Mouse (Mus musculus) brain, embryonic 14.5 days (tissue): ENCODE results near the gene Spata5.

Experiments used
- CTCF ChIP-seq: fragments of 200-500 bp; IDR thresholded peaks from 2 replicates; pipeline ENCODE4 v1.5.1; 2012; ENCODE audit warnings: inconsistent platforms, mild to moderate bottlenecking, moderate library complexity, borderline replicate concordance; ENCODE audit not compliant: insufficient read depth, insufficient read length; ENCODE audit errors: extremely low read depth
- POLR2A ChIP-seq: fragments of 200-500 bp; IDR thresholded peaks from 2 replicates; pipeline ENCODE4 v1.6.1; 2012; ENCODE audit warnings: mild to moderate bottlenecking, inconsistent platforms, borderline replicate concordance; ENCODE audit not compliant: poor library complexity, insufficient read depth, insufficient read length, severe bottlenecking; ENCODE audit errors: extremely low read depth

DNA sequence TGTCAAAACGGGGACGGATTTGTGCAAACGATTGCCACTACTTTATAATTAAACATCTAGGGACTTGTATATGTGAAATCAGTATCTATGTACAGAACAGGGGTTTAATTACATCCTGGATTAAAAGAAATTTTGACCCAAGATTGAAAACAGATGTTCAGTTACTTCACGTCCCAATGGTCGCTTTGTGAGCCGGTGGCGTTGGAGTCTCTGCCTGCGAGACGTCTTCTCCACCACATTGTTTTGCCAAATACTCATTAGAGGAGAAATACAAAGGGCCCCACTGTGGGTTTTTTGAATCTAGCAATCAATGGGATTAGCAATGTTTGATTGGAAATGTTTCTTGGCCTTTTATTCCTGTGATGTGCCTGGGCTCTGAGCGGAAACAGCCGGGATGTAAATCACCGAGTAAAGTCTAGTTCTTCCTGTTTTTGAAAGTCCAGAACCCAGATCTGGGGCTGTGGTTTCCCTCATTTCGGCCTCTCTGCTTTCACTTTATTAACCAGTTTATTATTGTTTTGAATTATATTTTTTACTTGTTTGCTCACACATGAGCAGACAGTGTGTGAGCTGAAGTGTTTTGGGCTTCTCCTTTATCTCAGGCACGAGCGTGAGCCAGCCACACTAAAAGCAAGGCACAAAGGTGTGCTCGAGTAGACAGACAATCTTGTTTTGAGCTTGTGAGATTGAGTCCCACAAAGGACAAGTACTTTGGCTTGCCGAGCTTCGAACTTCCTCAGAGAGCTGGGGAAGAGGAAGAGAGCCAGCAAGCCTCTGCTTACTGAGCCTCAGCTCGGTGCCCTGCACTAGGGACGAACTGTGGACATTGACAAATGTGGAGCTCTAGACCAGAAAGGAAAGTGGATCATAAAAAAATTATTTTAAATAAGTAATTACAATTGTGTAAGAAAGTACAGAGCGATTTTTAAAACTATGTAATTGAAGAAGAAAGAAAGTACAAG is 197.2 kb downstream of the Spata5 start:
- TF ChIP-seq CTCF (no peak), POLR2A (no peak)
